Comparison of ENCODE assay signal across 7 mouse cellular contexts in the genomic region with DNA sequence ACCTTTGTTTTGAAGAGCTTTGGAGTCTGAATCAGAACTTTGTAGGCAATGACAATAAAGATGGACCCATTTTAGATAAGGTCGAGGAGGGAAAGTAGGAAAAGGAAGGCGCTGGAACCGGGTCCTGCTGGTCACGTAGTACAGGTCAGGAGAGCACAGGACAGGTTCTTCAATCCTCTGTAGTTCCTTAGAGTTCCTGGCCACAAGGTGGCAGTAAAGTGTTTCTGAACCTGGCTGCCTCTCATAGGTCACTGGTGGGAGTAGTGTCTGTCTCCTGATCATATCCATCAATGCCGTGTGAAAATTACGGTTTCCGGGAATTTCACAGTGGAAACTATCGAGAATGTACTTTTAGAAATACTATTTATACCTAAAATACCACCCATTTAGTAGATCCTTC. TPM values are rescaled to one million over a fixed set of nuclear protein-coding genes. Genes with fewer than 3 reads are reported as not detected.
A peak's percentile ranks its signal among the peaks of the same experiment; 100 is the strongest.
DNase-seq lines count a peak whose midpoint lies in the region; ATAC-seq and TF ChIP-seq lines count a peak whose summit lies in the region.

No protein-coding gene starts in this region.

- H3K4me2 ChIP-seq in CH12.LX (ENCODE audit: insufficient read depth, low read depth, poor library complexity, severe bottlenecking), result no peak overlapping the region
- no peak overlapping the region for H3K4me2 ChIP-seq in liver, embryonic 16.5 days (ENCODE audit: low read depth, low read length)

- in situ Hi-C loops in CH12.LX (cut with MboI; ENCODE audit: low pct_ligation_motif_present, low pct_unique_long_range_greater_than_20kb, low sequenced_read_pairs), result loop anchor here (5.0 kb wide), 1 partner anchor 91 kb away; a partner anchor contains a TSS

- H3K9ac ChIP-seq in CH12.LX (ENCODE audit: insufficient read depth, low read depth), result no peak overlapping the region
- no peak overlapping the region for H3K9ac ChIP-seq in liver, embryonic 16.5 days (ENCODE audit: low read depth, low read length)

- dilution Hi-C loops in CH12.LX (cut with MboI; ENCODE audit: extremely low pct_ligation_motif_present, extremely low pct_unique_long_range_greater_than_20kb, low sequenced_read_pairs), result no loop called here

- TF ChIP-seq CTCF in CH12.LX (conservative IDR thresholded peaks at IDR 0.05 in 1 of 2, IDR thresholded peaks at IDR 0.05 in 1 of 2; ENCODE audit: low read depth in 2 of 2, low read length in 2 of 2), result peak; percentile 50 to 90; a peak in 3 of 4 replicates

- peak; percentile 71 for ATAC-seq in liver, embryonic 16.5 days (ENCODE audit: low read depth)

- no peak overlapping the region for H3K4me3 ChIP-seq in CH12.LX (replicated peaks in 1 of 3; ENCODE audit: low read depth in 2 of 3, low read length in 2 of 3, poor library complexity in 1 of 3)
- H3K4me3 ChIP-seq in liver, embryonic 16.5 days (ENCODE audit: low read depth, low read length), result no peak overlapping the region

- TF ChIP-seq RAD21 in CH12.LX (IDR thresholded peaks at IDR 0.05; ENCODE audit: low read depth, low read length), result peak; percentile 82

- peaks cover 3 to 25% of the 10 kb centered on the region in 2 experiments; a peak in 3 of 4 replicates for H3K4me1 ChIP-seq in CH12.LX (ENCODE audit: control insufficient read depth in 1 of 2, insufficient read depth in 2 of 2)
- H3K4me1 ChIP-seq in liver, embryonic 16.5 days (ENCODE audit: control insufficient read depth, low read depth, low read length), result no peaks in the 10 kb centered on the region; the same call in 1 of the 2 replicates

- 25% methylated on average over 8 of the region's 8 CpGs for WGBS in liver, embryonic 16.5 days (ENCODE audit: insufficient replicate concordance)

- TF ChIP-seq EP300 in CH12.LX (IDR thresholded peaks at IDR 0.05; ENCODE audit: low read length), result no peak

- H3K27me3 ChIP-seq in CH12.LX (replicated peaks), result no peaks in the 10 kb centered on the region
- no peaks in the 10 kb centered on the region for H3K27me3 ChIP-seq in liver, embryonic 16.5 days (ENCODE audit: control insufficient read depth, insufficient read depth, low read depth, low read length)

- no peaks in the 10 kb centered on the region for H3K9me3 ChIP-seq in CH12.LX (replicated peaks; ENCODE audit: low read length)
- H3K9me3 ChIP-seq in liver, embryonic 16.5 days (replicated peaks; ENCODE audit: control insufficient read depth, low read length), result no peaks in the 10 kb centered on the region

- TF ChIP-seq POLR2A in CH12.LX (IDR thresholded peaks at IDR 0.05; ENCODE audit: low read depth, low read length), result no peak

- peaks cover 9% of the 10 kb centered on the region for H3K79me2 ChIP-seq in CH12.LX (replicated peaks; ENCODE audit: control insufficient read depth, extremely low read depth, insufficient read depth, poor library complexity, severe bottlenecking)

- peak; percentile 77 to 81 for DNase-seq in B cell, adult 2 months
- peak; percentile 79 for DNase-seq in CH12.LX (ENCODE audit: extremely low read depth)
- DNase-seq in c-Kit-positive CD71-positive TER-119-positive erythroid progenitor cells, embryonic 14.5 days (ENCODE audit: low spot score), result peak; percentile 74
- DNase-seq in gastrocnemius, adult 8-10 months (ENCODE audit: low spot score in 2 of 2), result peak; percentile 38 to 39
- peak; percentile 86 for DNase-seq in kidney, adult 9 months
- peak; percentile 44 for DNase-seq in right cerebral cortex, postnatal 14 days

- H3K27ac ChIP-seq in CH12.LX (ENCODE audit: insufficient read depth, low read depth), result no peak overlapping the region
- no peak overlapping the region for H3K27ac ChIP-seq in liver, embryonic 16.5 days (ENCODE audit: low read length)

- H3K36me3 ChIP-seq in CH12.LX (replicated peaks in 1 of 2; ENCODE audit: control insufficient read depth in 1 of 2, insufficient read depth in 1 of 2, low read length in 1 of 2), result peaks cover 69 to 92% of the 10 kb centered on the region in 2 experiments
- H3K36me3 ChIP-seq in liver, embryonic 16.5 days (ENCODE audit: control insufficient read depth, insufficient read depth), result peaks cover 67% of the 10 kb centered on the region

TF ChIP-seq in CH12.LX, 34 proteins besides CTCF, POLR2A, EP300 and RAD21:
- TF ChIP-seq MYC (IDR thresholded peaks at IDR 0.05; ENCODE audit: low read depth, low read length) (no peak), USF2 (conservative IDR thresholded peaks at IDR 0.05; ENCODE audit: low read depth, low read length) (no peak), SMC3 (IDR thresholded peaks at IDR 0.05; ENCODE audit: low read depth, low read length) (peak; percentile 77)

RNA-seq across cellular contexts. Expression of a gene that starts 10.5 kb away (rescaled TPM):
- total RNA-seq in CH12.LX (2012; rRNA removed) (117 and 129 TPM in 2 replicates), CH12.LX (2014; rRNA removed) (187 and 189 TPM in 2 replicates)
- polyA plus RNA-seq in CH12.LX (2012; ENCODE audit: insufficient read length, low read depth), result 319 and 325 TPM in 2 replicates
- total RNA-seq in gastrocnemius, adult 8-10 months (2022), result 10 to 100 TPM; 34.4 to 50.4 (median 38.8) TPM
- polyA plus RNA-seq in liver, embryonic 16.5 days (2015; fragmentation: Nextera tagmentation; extraction: Ambion mirVana), result 77.7 and 83.4 TPM in 2 replicates

RNA-seq across cellular contexts. Expression of a gene that starts 12.4 kb away (rescaled TPM):
- total RNA-seq in CH12.LX (2012; rRNA removed), result 263 and 292 TPM in 2 replicates
- total RNA-seq in CH12.LX (2014; rRNA removed), result 342 and 353 TPM in 2 replicates
- polyA plus RNA-seq in CH12.LX (2012; ENCODE audit: insufficient read length, low read depth), result 397 TPM in 2 replicates
- 10 to 100 TPM; 48.3 to 57.9 (median 49.7) TPM for total RNA-seq in gastrocnemius, adult 8-10 months (2022)
- 1,068 and 1,164 TPM in 2 replicates for polyA plus RNA-seq in liver, embryonic 16.5 days (2015; fragmentation: Nextera tagmentation; extraction: Ambion mirVana)

RNA-seq across cellular contexts. Expression of a gene that starts 18.0 kb away (rescaled TPM):
- total RNA-seq in CH12.LX (2012; rRNA removed), result 0.04 TPM in 1 of 2 replicates, not detected in the other
- 0.31 and 0.34 TPM in 2 replicates for total RNA-seq in CH12.LX (2014; rRNA removed)
- polyA plus RNA-seq in CH12.LX (2012; ENCODE audit: insufficient read length, low read depth), result 0.65 and 1.1 TPM in 2 replicates
- total RNA-seq in gastrocnemius, adult 8-10 months (2022), result 1 to 10 TPM in 1 of 4 experiments, under 1 TPM in 3; 0.15 to 1.0 (median 0.50) TPM
- polyA plus RNA-seq in liver, embryonic 16.5 days (2015; fragmentation: Nextera tagmentation; extraction: Ambion mirVana), result 0.91 and 1.2 TPM in 2 replicates

RNA-seq across cellular contexts. Expression of a gene that starts 35.5 kb away (rescaled TPM):
- total RNA-seq in CH12.LX (2012; rRNA removed), result 44.3 and 68.1 TPM in 2 replicates
- 35.4 and 35.6 TPM in 2 replicates for total RNA-seq in CH12.LX (2014; rRNA removed)
- polyA plus RNA-seq in CH12.LX (2012; ENCODE audit: insufficient read length, low read depth), result 31.5 and 40.1 TPM in 2 replicates
- total RNA-seq in gastrocnemius, adult 8-10 months (2022), result 1 to 10 TPM; 2.1 to 2.5 (median 2.2) TPM
- polyA plus RNA-seq in liver, embryonic 16.5 days (2015; fragmentation: Nextera tagmentation; extraction: Ambion mirVana), result 7.9 and 8.1 TPM in 2 replicates

Comparison
In these comparisons a context has a peak if more than half of its experiments do, and no peak if none do; other contexts are left out.
1. RNA of a gene that starts 12.4 kb away (total RNA-seq): 263 to 353 TPM in CH12.LX; 48.3 to 57.9 TPM in gastrocnemius, adult 8-10 months; every median in the first group is over 4 times any median in the second.
2. Peak in every context shown above with its lines, with median percentiles within 50 percentile points of each other: DNase-seq.